Mouse (Mus musculus) C2C12 (cell line): Measurements from ENCODE around the gene Slc4a4.

Experiments used
- CTCF ChIP-seq: IDR thresholded peaks from one replicate; pipeline ENCODE4 v1.5.1; 2011; ENCODE audit not compliant: control insufficient read depth, insufficient read depth, insufficient read length
- MAX ChIP-seq: IDR thresholded peaks from one replicate; pipeline ENCODE4 v1.6.1; 2011; ENCODE audit warnings: mild to moderate bottlenecking, control low read depth
- MYOD1 ChIP-seq: IDR thresholded peaks from one replicate; pipeline ENCODE4 v1.6.1; 2011; ENCODE audit warnings: low read depth; ENCODE audit not compliant: control insufficient read depth, insufficient read length
- MYOG ChIP-seq: IDR thresholded peaks from one replicate; pipeline ENCODE4 v1.6.1; 2011; ENCODE audit not compliant: control insufficient read depth, insufficient read length; ENCODE audit errors: extremely low read depth
- USF1 ChIP-seq: IDR thresholded peaks from one replicate; pipeline ENCODE4 v1.6.1; 2011; ENCODE audit warnings: low read depth, mild to moderate bottlenecking, control low read depth, moderate library complexity

GRCm38 (mm10) chr5:89032647-89033046, 146.0 kb downstream of the Slc4a4 start:
- TF ChIP-seq CTCF (no peak), MAX (no peak), USF1 (no peak), MYOD1 (no peak), MYOG (no peak)
